Mouse (Mus musculus): ENCODE results near the gene Itprid2.
"Not testable (repeated sequence)": the region's sequence is repeated elsewhere in the genome, so short reads cannot be mapped to it uniquely, and the experiment has no call there.

Gene Itprid2

DNA sequence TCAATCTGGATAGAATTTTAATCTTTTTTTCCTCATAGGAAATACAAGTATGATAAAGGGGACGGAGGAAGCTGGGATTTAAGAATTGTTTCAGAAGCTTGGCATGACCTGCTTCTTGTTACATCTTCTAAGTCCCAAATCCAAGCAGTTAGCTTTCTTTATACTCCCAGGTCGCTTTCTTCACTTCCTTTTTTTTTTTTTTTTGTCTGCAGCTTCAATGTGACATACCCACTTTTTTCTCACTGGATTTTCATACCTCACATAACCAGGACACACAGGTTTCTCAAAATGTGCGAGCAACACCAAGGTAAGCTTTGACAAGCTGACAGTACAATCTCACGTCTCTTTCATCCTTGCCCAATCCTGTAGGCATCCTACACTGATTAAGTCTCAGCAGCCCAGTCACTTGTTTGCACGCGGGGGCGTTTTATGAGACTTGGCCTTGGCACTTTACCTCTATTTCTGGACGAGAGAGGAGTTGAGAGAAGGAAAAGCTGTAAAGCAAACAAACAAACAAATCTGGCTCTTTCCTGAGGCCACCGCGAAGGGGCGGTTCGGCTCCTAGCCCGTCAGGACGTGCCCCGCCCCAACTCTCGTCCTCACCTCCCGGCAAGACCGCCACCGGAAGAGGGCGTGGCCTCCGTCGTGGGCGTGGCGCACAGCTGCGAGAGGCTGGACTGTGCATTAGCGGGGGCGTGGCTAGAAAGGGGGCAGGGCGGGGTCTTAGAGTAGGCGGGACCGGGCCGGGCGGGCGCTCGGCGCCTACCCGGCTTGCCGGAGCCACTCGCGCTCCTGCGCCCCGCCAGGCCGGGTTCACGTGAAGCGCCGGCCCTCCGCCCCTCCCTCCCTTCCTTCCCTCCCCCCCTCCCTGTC is at the start of gene Itprid2:
Gene Itprid2, plus strand, starts transcription at position 825 of the 873 bp plus-strand sequence.
- peak; percentile 91 for DNase-seq (ENCODE audit: low read depth, low spot score)

DNA sequence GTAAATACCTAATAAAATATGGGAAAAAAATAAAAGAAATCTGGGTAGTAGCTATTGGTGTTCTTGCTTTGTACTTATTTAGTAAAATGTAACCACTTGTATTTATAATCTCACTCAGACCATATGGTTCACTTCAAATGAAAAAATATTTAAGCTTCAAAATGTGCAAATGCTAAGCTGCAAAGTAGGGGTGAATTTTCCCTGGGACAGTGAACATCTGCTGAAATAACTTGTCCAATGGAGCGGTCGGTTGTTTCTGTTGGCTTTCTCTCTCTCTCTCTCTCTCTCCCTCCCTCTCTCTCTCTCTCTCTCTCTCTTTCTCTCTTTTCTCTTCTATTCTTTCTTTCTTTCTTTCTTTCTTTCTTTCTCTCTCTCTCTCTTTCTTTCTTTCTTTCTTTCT is 39.0 kb upstream of the Itprid2 start:
- no peak for DNase-seq (ENCODE audit: low read depth, low spot score)

DNA sequence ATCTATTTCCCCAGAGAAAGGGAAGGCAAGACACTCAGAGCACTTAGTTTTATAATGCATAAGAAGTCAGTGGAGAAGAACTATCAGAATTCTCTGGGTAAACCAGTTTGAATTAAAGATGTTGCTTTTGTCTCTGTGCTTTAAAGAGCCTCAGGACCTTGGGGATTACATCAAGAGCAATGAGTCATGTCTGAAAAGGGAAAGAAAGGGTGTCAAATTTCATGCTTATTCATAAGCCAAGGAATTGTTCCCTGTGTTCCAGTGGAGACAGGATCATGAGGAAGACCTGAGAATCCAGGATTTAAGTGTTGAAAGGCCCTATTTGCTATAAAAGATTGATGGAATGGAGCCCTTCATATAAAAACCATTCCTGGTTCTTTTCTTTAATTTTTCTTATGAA is 38.1 kb upstream of the Itprid2 start:
- no peak for DNase-seq (ENCODE audit: low read depth, low spot score)

DNA sequence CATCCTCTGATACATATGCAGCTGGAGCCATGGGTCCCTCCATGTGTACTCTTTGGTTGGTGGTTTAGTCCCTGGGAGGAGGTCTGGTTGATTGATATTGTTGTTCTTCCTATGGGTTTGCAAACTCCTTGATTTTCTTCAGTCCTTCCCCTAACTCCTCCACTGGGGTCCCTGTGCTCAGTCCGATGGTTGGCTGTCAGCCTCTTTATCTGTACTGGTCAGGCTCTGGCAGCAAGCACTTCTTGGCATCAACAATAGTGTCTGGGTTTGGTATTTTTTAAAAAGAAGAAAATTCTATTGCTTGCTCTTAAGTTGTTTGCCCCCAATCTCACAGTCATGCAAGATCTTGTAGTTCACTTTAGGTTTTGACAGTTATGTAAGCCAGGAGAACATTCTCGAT is 34.0 kb upstream of the Itprid2 start:
- not testable (repeated sequence) for DNase-seq (ENCODE audit: low read depth, low spot score)

DNA sequence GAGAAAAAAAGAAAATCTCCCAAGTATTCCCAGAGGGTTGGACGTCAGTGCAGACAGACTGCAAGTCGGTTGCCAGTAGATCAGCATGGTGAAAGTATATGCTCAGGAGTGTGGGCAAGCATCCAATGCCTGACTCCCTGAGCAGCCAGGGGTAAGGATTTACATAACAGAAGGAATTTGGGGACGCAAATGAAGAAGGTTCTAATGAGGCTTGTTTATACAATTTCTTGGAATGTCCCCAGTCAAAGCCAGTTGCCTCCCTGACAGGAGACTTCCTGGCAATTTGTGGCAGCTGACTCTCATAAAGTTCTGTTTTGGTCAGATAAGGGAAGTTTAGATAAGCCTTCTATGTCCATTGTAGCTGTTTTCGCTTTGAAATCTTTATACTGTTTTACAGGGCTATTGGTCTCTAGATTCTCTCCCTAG is 33.4 kb upstream of the Itprid2 start:
- DNase-seq (ENCODE audit: low read depth, low spot score) = no peak

DNA sequence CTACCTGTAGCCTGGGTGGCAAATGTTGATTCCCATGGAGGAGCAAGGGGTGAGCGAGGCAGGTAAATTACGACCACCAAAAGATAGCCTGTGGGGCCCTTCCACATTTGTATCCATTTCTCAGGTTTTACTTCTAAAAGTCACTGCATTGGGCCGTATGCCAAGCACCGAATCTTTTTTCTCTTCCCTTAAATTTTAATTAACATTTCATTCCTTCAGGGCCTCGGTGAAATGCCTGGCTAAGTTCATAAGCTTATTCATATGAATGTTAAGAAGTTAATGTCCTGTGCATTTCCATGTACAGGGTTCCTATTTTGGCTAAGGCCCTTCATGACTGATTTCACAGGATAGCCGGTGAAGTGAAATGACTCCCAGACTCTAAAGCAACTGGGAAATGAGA is 32.8 kb upstream of the Itprid2 start:
- DNase-seq (ENCODE audit: low read depth, low spot score) = no peak

DNA sequence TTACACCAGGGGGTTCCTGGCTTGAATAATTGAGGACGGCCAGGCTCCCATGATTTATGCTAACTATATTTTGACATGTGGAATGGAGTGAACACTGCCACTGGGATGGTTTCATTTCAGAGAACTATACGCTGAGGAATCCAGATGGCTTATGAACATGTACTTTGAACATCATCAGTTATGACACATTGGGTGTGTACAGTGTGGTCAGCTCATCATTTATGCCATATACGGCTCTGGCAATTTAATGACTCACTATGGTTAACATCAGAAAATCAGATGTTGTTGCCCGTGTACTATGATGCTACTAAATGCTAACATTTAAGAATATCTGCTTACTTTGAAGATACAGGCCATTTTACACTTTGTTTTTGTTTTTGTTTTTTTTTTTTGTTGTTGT is 31.8 kb upstream of the Itprid2 start:
- DNase-seq (ENCODE audit: low read depth, low spot score) = no peak

DNA sequence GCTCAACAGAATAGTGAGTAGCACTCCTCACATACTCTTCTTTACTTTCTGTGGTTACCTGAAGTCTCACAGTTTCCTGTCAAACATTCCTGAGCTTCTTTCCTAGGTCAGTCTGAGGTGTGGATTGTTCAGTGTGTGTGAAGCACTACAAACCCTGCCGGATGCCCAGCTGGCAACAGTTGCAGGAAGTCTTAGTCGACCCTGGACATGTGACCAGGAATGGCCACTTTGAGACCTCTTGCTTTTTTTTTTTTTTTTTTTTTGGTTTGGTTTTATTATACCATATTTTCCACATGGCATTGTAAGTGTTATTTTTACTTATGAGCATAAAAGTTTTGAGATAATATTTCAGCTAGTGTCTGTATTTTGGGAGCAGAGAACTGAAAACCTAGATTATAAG is 29.1 kb upstream of the Itprid2 start:
- DNase-seq (ENCODE audit: low read depth, low spot score) = no peak

DNA sequence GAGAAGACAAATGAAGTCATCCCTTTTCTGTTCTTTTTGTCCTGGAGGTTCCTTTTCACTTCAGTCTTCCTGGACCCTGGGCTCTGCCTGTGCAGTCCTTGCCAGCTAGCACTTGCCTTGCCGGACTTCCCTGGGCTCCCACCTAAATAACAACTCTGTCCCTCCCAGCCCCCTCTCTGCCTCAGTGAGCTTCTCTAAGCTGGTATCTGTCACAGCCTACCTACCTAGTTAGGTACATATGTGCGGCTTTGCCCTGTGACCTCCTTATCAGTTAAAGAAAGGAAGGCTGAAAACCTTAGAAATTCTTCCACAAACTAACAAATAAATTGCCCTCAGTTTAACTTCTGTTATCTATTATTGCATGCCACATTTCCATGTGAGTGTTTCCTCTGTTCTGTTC is 28.0 kb upstream of the Itprid2 start:
- DNase-seq (ENCODE audit: low read depth, low spot score) = no peak

DNA sequence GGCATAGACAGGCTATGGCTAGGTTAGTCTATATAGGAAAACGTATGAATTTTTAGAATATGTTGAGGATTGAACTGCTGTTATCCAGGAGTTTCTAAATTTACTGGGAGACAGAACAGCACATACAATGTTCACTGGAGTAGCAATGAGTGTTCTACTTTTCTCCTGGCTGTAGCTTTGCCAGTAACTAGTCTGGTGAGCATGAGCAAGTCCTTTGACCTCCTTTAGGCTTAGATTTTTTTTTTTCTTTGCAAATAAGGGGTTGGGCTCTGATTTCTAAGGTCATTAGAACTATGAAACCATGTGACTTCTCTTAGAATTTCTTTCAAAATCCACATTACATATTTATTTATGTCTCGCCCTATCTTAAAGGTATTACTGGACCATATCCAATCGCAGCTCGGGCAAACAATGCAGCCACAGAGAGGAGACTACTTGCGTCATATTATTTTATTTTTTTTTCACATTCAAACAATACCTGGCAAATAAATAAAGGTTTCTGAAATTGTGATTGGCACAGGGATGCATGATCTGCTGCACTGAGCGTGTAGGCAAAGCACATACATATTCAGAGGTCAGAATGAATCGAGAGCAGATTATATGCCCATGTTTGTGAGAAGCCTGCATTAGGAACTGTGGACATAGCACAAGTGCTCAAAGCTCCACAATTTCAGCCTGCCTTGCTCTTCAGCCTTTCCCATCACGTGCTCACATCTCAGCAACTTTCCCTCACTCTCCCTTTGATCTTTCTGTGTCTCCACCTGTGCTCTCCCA is 26.7 kb upstream of the Itprid2 start:
- DNase-seq (ENCODE audit: low read depth, low spot score) = no peak

DNA sequence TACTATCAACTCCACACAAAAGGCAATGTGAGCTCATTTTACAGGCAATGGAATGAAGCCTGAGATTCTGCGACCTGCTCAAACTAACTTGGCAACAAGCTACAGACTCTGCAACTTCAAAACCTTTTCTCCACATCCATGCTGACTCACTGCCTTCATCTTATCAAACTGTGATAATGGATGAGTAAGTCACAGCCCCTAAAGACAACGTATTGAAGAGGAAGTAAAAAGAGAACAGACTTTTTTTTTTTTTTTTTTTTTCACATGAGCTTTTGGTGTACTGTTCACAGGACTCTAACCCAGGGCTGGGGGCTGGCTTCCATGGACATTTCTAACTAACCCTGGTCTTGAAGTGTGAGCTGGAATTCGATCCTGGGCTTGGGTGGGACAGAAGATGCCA is 24.3 kb upstream of the Itprid2 start:
- no peak for DNase-seq (ENCODE audit: low read depth, low spot score)

DNA sequence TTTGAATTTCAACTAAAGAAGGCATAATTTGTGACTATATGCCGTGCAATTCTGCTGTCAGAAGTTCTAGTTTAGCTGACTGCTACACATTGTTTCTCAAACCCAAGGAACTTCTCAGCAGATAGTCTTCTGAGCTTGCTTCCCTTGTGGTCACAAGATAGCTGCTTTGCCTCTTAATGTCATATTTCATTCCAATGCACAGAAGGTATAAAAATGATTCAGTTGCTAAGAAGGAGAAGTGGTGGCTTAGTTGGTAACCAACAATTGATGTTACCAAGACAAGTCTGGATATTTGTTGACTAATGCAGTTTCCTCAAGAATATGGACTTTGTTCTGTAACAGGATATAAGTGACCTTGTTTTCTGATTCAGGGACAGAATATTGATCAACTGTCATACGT is 17.0 kb upstream of the Itprid2 start:
- DNase-seq (ENCODE audit: low read depth, low spot score) = no peak

DNA sequence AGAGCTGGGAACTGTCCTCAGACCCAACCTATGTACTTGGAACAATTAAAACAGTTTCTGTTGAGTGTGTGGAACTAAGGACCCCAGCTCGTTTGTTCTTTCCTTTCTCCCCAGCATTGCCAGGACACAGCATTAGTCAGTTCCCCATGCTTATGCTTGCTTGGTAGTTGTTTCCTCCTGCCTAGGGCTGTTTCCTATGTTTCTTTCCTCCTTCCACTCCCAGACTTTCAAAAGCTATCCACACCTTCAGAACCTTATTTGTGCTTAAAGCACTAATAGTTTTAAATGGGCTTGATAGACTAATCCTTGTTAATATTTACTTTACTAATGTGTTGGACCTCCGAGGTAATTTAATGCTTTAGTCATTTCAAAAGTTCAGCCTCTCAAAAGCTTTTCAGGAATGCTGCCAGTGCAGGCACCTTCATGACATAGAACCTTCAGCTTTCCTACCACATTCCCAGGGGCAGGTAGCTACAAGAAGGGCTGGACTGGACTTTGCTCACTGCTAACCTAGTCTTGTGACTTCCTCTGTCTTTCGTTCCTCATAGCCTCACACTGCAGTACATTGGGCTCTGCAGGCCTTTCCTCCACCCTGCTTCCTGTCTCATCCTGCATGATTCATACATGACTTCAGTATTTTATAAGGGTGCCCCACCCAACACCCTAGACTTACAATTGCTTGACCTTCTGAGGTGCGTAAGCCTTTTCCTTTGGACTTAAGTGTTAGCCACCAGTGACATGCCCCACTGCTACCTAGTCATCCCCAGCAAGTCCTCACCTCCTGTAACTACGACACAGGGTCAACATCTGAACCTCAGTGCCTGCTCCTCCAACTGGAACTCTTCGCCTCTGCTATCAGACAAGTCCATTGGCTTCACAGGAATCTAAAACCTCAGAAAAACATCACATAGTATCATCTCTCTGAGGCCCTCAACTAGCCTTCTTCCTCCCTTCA is 16.3 kb upstream of the Itprid2 start:
- no peak for DNase-seq (ENCODE audit: low read depth, low spot score)

DNA sequence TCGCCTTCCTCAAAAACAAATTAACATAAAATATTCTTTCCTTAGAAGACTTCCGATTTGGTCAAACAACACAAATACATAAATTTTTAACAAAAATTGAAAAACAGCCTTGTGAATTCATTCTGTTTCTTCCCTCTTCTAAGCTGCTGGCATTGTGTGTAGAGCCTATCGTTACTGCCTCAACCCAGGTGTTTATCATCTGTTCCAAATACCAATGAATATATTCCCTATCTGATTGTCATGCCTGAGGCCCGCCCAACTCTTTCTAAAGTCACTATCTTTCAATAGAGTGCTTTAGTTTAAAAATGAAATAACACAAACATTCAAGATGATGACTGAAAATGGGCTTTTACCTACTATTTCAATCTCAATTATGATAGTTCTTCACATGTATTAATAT is 11.9 kb upstream of the Itprid2 start:
- DNase-seq (ENCODE audit: low read depth, low spot score) = no peak

DNA sequence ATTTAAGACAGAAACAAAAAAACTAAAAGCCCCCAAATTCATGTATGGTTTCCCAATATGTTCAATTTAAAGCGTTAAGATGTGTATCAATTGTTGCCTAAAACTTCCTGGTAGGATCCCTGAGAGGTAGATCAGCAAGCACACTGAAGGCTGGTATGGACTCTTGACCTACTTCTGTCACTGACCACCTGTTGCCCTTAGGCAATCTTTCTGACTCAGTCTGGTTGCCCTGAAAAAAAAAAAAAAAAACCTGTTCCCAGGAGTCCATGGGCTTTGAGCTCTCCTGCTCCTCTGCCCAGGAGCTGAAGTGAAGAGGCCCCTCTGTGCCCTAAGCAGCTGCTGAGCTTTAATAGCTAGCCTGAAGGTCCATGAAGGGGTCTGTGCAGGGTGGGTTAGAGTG is 7.5 kb upstream of the Itprid2 start:
- no peak for DNase-seq (ENCODE audit: low read depth, low spot score)

DNA sequence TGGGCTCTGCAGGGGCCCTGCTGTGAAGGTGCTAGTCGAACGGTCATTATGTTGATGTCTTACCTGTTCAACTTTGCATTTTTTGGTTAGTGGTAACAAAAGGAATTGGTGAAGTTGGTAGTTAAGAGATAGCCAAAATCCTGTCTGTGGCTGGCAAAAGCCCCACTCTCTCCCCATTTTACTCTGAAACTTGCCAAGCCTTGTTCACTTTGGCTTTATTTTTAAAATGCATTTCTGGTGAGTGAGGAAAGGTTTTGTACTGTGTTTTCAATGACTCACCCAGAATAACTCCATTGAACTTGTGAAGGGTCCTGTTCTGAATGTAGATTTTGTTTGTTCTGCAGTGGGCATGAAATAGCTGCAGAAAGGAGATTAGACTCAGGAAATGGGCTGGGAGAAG is 4.9 kb upstream of the Itprid2 start:
- no peak for DNase-seq (ENCODE audit: low read depth, low spot score)

DNA sequence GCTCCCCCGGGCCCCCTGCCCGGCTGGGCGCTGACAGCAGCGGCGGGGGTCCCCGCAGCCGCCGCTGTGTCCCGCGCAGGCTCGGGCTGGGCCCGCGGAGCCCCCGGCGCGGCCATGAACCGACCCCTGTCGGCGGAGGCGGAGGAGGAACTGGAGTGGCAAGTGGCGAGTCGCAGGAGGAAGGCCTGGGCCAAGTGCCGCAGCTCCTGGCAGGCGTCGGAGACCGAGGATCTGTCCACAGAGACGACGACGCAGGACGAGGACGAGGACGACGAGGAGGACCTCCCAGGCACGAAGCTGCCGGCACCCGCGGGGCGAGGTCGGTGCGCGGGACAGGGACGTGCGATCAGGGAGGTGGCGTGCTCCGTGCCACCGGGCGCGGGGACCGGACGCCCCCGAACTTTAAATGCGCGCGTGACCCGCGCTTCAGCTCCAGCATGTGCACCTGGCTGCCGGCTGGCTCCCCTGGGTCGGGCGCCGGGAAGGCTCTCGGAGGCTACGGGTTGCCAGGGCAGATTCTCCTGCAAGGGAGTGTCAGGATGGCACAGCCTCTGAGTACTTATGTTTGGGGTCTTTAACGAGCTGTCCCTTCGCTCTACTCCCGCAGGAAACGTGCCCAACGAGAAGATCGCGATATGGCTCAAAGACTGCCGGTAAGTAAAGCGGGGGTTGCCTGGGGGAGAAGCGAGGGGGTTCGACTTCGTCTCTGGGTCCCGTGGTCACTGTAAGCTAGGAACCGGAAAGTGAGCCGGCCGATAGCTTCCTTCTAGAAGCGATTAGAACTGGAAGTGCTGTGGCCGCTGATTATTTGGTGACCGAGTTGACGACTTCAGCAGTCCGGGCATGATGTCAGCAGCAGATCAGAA is 507 bp downstream of the Itprid2 start:
- DNase-seq (ENCODE audit: low read depth, low spot score) = peak; percentile 40

DNA sequence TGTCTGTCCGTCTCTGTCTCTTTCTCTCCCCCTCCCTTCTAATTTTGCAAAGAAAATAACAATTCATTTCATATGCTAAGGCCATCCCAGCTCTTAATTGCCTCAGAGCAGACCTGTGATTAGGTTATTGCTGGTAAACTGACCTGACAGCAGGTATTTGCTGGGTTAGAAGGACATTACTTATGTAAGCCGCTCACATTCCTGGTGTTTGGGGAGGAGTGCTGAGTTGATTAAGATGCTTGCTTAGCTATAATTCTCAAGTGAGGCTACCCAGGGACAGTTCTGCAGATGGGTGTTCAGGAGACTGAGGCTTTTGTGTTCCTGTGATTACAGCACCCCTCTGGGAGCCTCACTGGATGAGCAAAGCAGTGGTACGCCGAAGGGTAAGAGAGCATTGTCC is 3.8 kb downstream of the Itprid2 start:
- no peak for DNase-seq (ENCODE audit: low read depth, low spot score)

DNA sequence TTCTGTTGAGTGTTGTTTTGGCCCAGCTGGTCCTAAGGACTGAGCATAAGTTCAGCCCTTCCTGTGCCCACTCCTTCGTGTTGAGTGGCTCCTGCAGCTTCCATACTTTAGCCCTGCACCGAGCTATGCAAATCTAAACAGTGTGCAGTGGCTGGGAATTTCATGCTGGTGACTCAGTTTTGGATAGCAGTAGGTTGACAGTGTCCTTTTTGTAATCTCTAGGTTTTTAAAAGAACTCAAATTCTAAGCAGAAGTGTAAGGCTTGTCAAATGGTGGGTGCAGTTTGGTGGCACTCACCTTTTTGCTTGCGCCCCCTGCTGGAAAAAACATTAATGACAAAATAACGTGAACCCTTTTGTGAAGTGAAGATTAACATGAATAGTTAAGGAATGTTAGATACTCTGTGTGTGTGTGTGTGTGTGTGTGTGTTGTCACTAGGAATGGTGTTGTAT is 11.1 kb downstream of the Itprid2 start:
- DNase-seq (ENCODE audit: low read depth, low spot score) = no peak

DNA sequence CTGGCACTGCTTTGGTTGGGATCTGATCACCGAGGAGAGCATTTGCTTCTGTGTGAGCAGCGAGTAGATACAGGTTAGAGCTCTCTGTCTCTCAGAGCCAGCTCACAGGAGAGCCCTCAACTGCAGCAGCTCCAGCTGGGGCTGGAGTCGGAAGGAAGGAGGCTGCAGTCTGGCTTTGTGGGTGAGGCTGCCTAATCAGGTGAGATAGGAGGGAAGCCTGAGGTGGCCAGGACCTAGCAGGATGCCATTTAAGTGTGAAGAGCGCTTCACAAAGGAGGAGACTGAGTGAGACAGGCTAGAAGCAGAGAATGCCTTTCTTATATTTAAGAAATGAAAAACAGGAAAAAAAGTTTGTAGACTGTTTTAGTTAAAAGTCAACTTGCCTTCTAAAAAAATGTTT is 11.9 kb downstream of the Itprid2 start:
- no peak for DNase-seq (ENCODE audit: low read depth, low spot score)

DNA sequence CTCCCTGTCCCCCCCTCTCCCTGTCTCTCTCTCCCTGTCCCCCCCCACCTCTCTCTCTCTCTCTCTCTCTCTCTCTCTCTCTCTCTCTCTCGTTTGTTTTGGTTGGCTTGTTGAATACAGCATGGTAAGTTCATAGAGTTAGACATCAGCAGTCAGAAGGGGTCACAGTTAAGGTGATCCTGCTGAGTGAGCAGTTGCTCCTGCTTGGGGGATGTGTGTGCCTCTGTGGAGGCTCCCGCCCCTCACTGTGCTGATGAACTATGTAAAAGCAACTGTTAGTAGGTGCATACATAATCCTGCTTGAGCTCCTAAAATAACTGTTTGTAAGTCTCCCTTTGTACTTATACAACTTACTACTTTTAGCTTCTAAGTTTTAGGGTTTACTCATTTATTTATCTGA is 12.6 kb downstream of the Itprid2 start:
- no peak for DNase-seq (ENCODE audit: low read depth, low spot score)
